Mouse (Mus musculus): ENCODE results near the gene Lemd2.

DNA sequence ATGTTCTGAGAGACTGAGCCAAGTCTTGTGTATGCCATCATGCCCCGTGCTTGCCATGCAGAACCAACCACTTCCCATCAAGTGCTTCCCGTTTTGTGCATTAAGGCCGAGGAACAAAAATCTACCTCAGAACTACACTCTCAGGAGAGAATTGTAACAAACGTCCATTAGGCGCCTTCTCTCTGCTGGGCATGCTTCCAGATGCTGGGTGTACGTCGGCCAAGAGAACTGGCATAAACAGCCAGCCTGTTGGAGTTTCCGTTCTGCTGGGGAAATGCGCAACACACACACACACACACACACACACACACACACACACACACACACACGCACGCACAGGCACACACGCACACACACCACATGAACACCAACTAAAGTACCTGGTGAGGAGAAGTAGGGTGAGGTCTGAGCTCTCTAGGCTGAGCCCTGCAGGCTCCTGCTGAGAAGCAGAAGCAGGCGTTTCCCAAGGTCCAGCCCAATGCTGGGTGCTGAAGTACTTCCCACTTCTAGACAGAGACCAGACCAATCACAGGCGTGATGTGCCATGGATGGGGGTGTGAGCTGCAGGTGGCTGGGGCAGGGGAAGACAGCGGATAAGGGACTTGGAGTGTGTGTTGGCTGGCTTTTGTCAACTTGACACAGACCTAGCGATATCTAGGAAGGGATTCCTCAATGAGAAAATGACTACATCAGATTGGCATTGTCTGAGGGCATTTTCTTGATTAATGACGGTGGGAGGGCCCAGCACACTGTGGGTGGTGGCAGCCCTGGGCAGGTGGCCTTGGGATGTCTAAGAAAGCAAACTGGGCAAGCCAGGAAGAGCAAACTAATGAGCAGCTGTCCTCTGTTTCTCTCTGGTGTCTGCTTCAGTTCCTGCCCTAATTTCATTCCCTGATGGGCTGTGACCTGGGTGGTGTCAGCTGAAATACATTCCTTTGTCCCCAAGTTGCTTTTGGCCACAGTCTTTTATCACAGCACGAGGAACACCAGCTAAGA is 38.2 kb upstream of the Lemd2 start:
- TF ChIP-seq CTCF (IDR thresholded peaks at IDR 0.05; ENCODE audit: low read depth, low read length): no peak
- TF ChIP-seq GATA1 (IDR thresholded peaks at IDR 0.05; ENCODE audit: borderline replicate concordance, low read length): no peak
